Mouse (Mus musculus) hindbrain, embryonic 10.5 days (tissue): ENCODE data around the gene Corin. TPM values are rescaled to one million over a fixed set of nuclear protein-coding genes. Genes with fewer than 3 reads are reported as not detected.

Source experiments
- DNase-seq: peaks from one replicate; pipeline ENCODE4 v3.0.0-alpha.2; 2017; ENCODE audit warnings: low spot score
- H3K27ac ChIP-seq: fragments of 300-500 bp; sonication (generic); 2 replicates; pipeline ENCODE4 v1.5.1; 2016; ENCODE audit warnings: mild to moderate bottlenecking, moderate library complexity
- H3K27me3 ChIP-seq: fragments of 300-500 bp; sonication (generic); 2 replicates; pipeline ENCODE4 v1.6.1; 2016; ENCODE audit warnings: mild to moderate bottlenecking; ENCODE audit not compliant: poor library complexity, insufficient read depth, severe bottlenecking
- H3K36me3 ChIP-seq: fragments of 300-500 bp; sonication (generic); 2 replicates; pipeline ENCODE4 v1.6.1; 2016; ENCODE audit warnings: mild to moderate bottlenecking, moderate library complexity
- H3K4me1 ChIP-seq: fragments of 300-500 bp; sonication (generic); replicated peaks from 2 replicates; pipeline ENCODE4 v1.6.1; 2016; ENCODE audit warnings: mild to moderate bottlenecking
- H3K4me3 ChIP-seq: fragments of 300-500 bp; sonication (generic); 2 replicates; pipeline ENCODE4 v1.5.1; 2016; ENCODE audit warnings: mild to moderate bottlenecking, moderate library complexity
- H3K9me3 ChIP-seq: fragments of 300-500 bp; sonication (generic); 2 replicates; pipeline ENCODE4 v1.6.1; 2016; ENCODE audit warnings: mild to moderate bottlenecking, moderate library complexity
- WGBS: fragments of 180-500 bp; shearing (Covaris S2); methylation state at CpG from one replicate; pipeline ENCODE4 v1.1.7; 2016; 5-methylcytosine and 5-hydroxymethylcytosine counted together
- polyA plus RNA-seq: library from polyadenylated mRNA; unstranded; fragments of >200 nt; fragmentation: Nextera tagmentation; extraction: Ambion mirVana; gene quantifications from 2 replicates; pipeline ENCODE4 v1.2.1, GENCODE M21; 2016

Gene Corin
- polyA plus RNA-seq, 1 experiment from 2014 or later: 7.8 TPM

GRCm38 (mm10) chr5:72350081-72350758 is 154.1 kb downstream of the Corin start:
- DNase-seq: peak; percentile 28
- H3K36me3 ChIP-seq: no peaks in the 10 kb centered on the region
- H3K27ac ChIP-seq: no peak overlapping the region
- no peaks in the 10 kb centered on the region for H3K9me3 ChIP-seq
- H3K4me3 ChIP-seq: no peak overlapping the region
- no peaks in the 10 kb centered on the region for H3K27me3 ChIP-seq
- WGBS: 36% methylated on average over 5 of the region's 5 CpGs
- no peaks in the 10 kb centered on the region for H3K4me1 ChIP-seq

GRCm38 (mm10) chr5:72348591-72348990 is 155.7 kb downstream of the Corin start:
- WGBS: 64% methylated on average over 2 of the region's 2 CpGs
- no peaks in the 10 kb centered on the region for H3K36me3 ChIP-seq

GRCm38 (mm10) chr5:72335873-72336272 is 168.4 kb downstream of the Corin start:
- peaks cover 8% of the 10 kb centered on the region for H3K4me1 ChIP-seq
- H3K36me3 ChIP-seq: no peaks in the 10 kb centered on the region
- no peaks in the 10 kb centered on the region for H3K9me3 ChIP-seq
- 89% methylated on average over 5 of the region's 5 CpGs for WGBS
- no peak overlapping the region for H3K4me3 ChIP-seq
- H3K27me3 ChIP-seq: no peaks in the 10 kb centered on the region
- no peak overlapping the region for H3K27ac ChIP-seq
- DNase-seq: no peak

More at GRCm38 (mm10) chr5:72348591-72348990, 155.7 kb downstream of the Corin start:
- Histone ChIP-seq H3K4me1 (no peaks in the 10 kb centered on the region), H3K9me3 (no peaks in the 10 kb centered on the region), H3K27me3 (no peaks in the 10 kb centered on the region), H3K4me3 (no peak overlapping the region), H3K27ac (no peak overlapping the region)
- no peak for DNase-seq

- Histone ChIP-seq H3K9me3 (no peaks in the 10 kb centered on the region), H3K27ac (no peak overlapping the region), H3K27me3 (no peaks in the 10 kb centered on the region), H3K4me3 (no peak overlapping the region), H3K36me3 (no peaks in the 10 kb centered on the region), H3K4me1 (peaks cover 24% of the 10 kb centered on the region)
- WGBS: 92% methylated on average over 10 of the region's 10 CpGs
- no peak for DNase-seq
Observed at GRCm38 (mm10) chr5:72332901-72333300, 171.4 kb downstream of the Corin start.

GRCm38 (mm10) chr5:72331217-72331616 is 173.1 kb downstream of the Corin start:
- no peaks in the 10 kb centered on the region for H3K36me3 ChIP-seq
- DNase-seq: no peak
- no peak overlapping the region for H3K27ac ChIP-seq
- H3K27me3 ChIP-seq: no peaks in the 10 kb centered on the region
- 62% methylated on average over 2 of the region's 2 CpGs for WGBS
- peaks cover 22% of the 10 kb centered on the region for H3K4me1 ChIP-seq
- H3K9me3 ChIP-seq: no peaks in the 10 kb centered on the region
- no peak overlapping the region for H3K4me3 ChIP-seq

- no peak overlapping the region for H3K4me3 ChIP-seq
- WGBS: 57% methylated on average over 11 of the region's 11 CpGs
- H3K36me3 ChIP-seq: no peaks in the 10 kb centered on the region
- peaks cover 22% of the 10 kb centered on the region for H3K4me1 ChIP-seq
- peak; percentile 20 for DNase-seq
- H3K27ac ChIP-seq: no peak overlapping the region
- no peaks in the 10 kb centered on the region for H3K27me3 ChIP-seq
- H3K9me3 ChIP-seq: no peaks in the 10 kb centered on the region
Observed at GRCm38 (mm10) chr5:72330648-72331047, 173.6 kb downstream of the Corin start.

GRCm38 (mm10) chr5:72329453-72329852 is 174.8 kb downstream of the Corin start:
- H3K27me3 ChIP-seq: no peaks in the 10 kb centered on the region
- no peak overlapping the region for H3K27ac ChIP-seq
- H3K4me3 ChIP-seq: no peak overlapping the region
- peaks cover 22% of the 10 kb centered on the region for H3K4me1 ChIP-seq
- H3K9me3 ChIP-seq: no peaks in the 10 kb centered on the region
- DNase-seq: no peak
- WGBS: 62% methylated on average over 8 of the region's 8 CpGs
- H3K36me3 ChIP-seq: no peaks in the 10 kb centered on the region

GRCm38 (mm10) chr5:72315282-72315681 is 189.0 kb downstream of the Corin start:
- DNase-seq: no peak
- WGBS: 82% methylated on average over 4 of the region's 4 CpGs
- H3K36me3 ChIP-seq: no peaks in the 10 kb centered on the region
- H3K27me3 ChIP-seq: no peaks in the 10 kb centered on the region
- H3K4me3 ChIP-seq: no peak overlapping the region
- no peak overlapping the region for H3K27ac ChIP-seq
- no peaks in the 10 kb centered on the region for H3K4me1 ChIP-seq
- no peaks in the 10 kb centered on the region for H3K9me3 ChIP-seq

- Histone ChIP-seq H3K4me3 (no peak overlapping the region), H3K27ac (no peak overlapping the region), H3K27me3 (no peaks in the 10 kb centered on the region), H3K36me3 (peaks cover 4% of the 10 kb centered on the region), H3K4me1 (no peaks in the 10 kb centered on the region), H3K9me3 (no peaks in the 10 kb centered on the region)
- WGBS: 78% methylated on average over 10 of the region's 10 CpGs
- DNase-seq: no peak
Observed at GRCm38 (mm10) chr5:72298418-72299104, 205.7 kb downstream of the Corin start.

- 89% methylated on average over 3 of the region's 3 CpGs for WGBS
- Histone ChIP-seq H3K9me3 (no peaks in the 10 kb centered on the region), H3K27me3 (no peaks in the 10 kb centered on the region), H3K27ac (no peak overlapping the region), H3K4me1 (no peaks in the 10 kb centered on the region), H3K36me3 (peaks cover 16% of the 10 kb centered on the region), H3K4me3 (no peak overlapping the region)
- no peak for DNase-seq
Observed at GRCm38 (mm10) chr5:72285077-72285476, 219.2 kb downstream of the Corin start.

- Histone ChIP-seq H3K36me3 (no peaks in the 10 kb centered on the region), H3K4me3 (no peak overlapping the region), H3K9me3 (no peaks in the 10 kb centered on the region), H3K27me3 (no peaks in the 10 kb centered on the region), H3K4me1 (no peaks in the 10 kb centered on the region), H3K27ac (no peak overlapping the region)
- DNase-seq: no peak
- WGBS: 51% methylated on average over 2 of the region's 2 CpGs
Observed at GRCm38 (mm10) chr5:72282907-72283306, 221.4 kb downstream of the Corin start.

- WGBS: 67% methylated on average over 8 of the region's 8 CpGs
- Histone ChIP-seq H3K4me1 (no peaks in the 10 kb centered on the region), H3K27me3 (no peaks in the 10 kb centered on the region), H3K9me3 (no peaks in the 10 kb centered on the region), H3K27ac (no peak overlapping the region), H3K4me3 (no peak overlapping the region), H3K36me3 (peaks cover 4% of the 10 kb centered on the region; the same call in 1 of the 2 replicates)
- DNase-seq: peak; percentile 3
Observed at GRCm38 (mm10) chr5:72269652-72270051, 234.6 kb downstream of the Corin start.

GRCm38 (mm10) chr5:72269204-72269603 is 235.1 kb downstream of the Corin start:
- H3K9me3 ChIP-seq: no peaks in the 10 kb centered on the region
- DNase-seq: no peak
- no peak overlapping the region for H3K4me3 ChIP-seq
- no peak overlapping the region for H3K27ac ChIP-seq
- WGBS: 88% methylated on average over 10 of the region's 10 CpGs
- peaks cover under 1% of the 10 kb centered on the region; the same call in 1 of the 2 replicates for H3K4me1 ChIP-seq
- no peaks in the 10 kb centered on the region for H3K27me3 ChIP-seq
- H3K36me3 ChIP-seq: peaks cover 4% of the 10 kb centered on the region; the same call in 1 of the 2 replicates
